9 mouse cellular contexts compared by ENCODE assay signal in the genomic region with DNA sequence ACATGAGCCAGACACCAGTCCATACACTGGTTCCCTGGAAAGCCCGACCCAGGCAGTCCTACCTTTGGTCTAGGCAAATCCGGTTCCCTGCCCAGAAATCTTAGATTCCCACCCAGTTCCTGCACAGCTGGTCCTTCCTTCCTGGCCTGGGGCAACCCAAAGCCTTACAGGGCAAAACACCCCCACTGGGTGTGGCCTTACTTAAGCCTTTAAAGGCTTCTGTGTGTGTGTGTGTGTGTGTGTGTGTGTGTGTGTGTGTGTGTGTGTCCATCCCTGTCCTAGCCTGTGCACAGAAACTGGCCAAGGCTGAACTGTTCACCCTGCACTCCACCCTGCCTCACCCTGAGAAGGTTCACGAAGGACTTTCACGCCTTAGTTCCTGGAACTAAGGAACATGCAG. TPM values are rescaled to one million over a fixed set of nuclear protein-coding genes. Genes with fewer than 3 reads are reported as not detected.
A peak's percentile ranks its signal among the peaks of the same experiment; 100 is the strongest.
DNase-seq lines count a peak whose midpoint lies in the region; ATAC-seq and TF ChIP-seq lines count a peak whose summit lies in the region.
"Had no signal": no experiment of that assay in that cellular context is flagged by ENCODE, and none has a peak within 500 bp of the region (broad histone marks: within the 10 kb centered on the region; RNA-seq: fewer than 3 reads in every experiment).

No protein-coding gene starts in this region.

- no peaks in the 10 kb centered on the region for H3K9me3 ChIP-seq in E14TG2a.4 (ENCODE audit: low read length)
- H3K9me3 ChIP-seq in hindbrain, embryonic 15.5 days: no peaks in the 10 kb centered on the region
- H3K9me3 ChIP-seq in lung, embryonic 14.5 days (ENCODE audit: low read depth, low read length): no peaks in the 10 kb centered on the region
- H3K9me3 ChIP-seq: forebrain, embryonic 15.5 days had no signal

- 81% methylated on average over 4 of the region's 4 CpGs for WGBS in hindbrain, embryonic 15.5 days
- 69% methylated on average over 4 of the region's 4 CpGs for WGBS in lung, embryonic 14.5 days

- peak; percentile 33; the same call in 1 of the 2 replicates for ATAC-seq in hindbrain, embryonic 15.5 days (ENCODE audit: low FRiP score, low read depth)
- peak; percentile 33; the same call in 1 of the 2 replicates for ATAC-seq in lung, embryonic 14.5 days (ENCODE audit: insufficient read depth)
- ATAC-seq in frontal cortex, adult (ENCODE audit: low TSS enrichment): no peak
- no peak for ATAC-seq in megakaryocyte-erythroid progenitor cell, adult 5-6 weeks (replicated peaks; ENCODE audit: low FRiP score, low TSS enrichment, poor library complexity, severe bottlenecking)
- ATAC-seq: forebrain, embryonic 15.5 days had no signal

- H3K4me3 ChIP-seq in E14TG2a.4 (replicated peaks; ENCODE audit: low read length): peak overlapping the region; percentile 67
- H3K4me3 ChIP-seq in hindbrain, embryonic 15.5 days: no peak overlapping the region
- no peak overlapping the region for H3K4me3 ChIP-seq in lung, embryonic 14.5 days (ENCODE audit: low read depth, low read length)
- H3K4me3 ChIP-seq: forebrain, embryonic 15.5 days had no signal

- TF ChIP-seq CTCF in E14TG2a.4 (conservative IDR thresholded peaks at IDR 0.05; ENCODE audit: low read length): no peak
- no peak for TF ChIP-seq CTCF in lung, embryonic 14.5 days (IDR thresholded peaks at IDR 0.05; ENCODE audit: low read depth)

- H3K9ac ChIP-seq in hindbrain, embryonic 15.5 days: no peak overlapping the region
- no peak overlapping the region for H3K9ac ChIP-seq in lung, embryonic 14.5 days
- H3K9ac ChIP-seq: forebrain, embryonic 15.5 days had no signal

- H3K27me3 ChIP-seq in E14TG2a.4 (ENCODE audit: insufficient read depth, low read length): no peaks in the 10 kb centered on the region
- no peaks in the 10 kb centered on the region for H3K27me3 ChIP-seq in hindbrain, embryonic 15.5 days
- no peaks in the 10 kb centered on the region for H3K27me3 ChIP-seq in lung, embryonic 14.5 days (ENCODE audit: insufficient read depth, low read length)
- H3K27me3 ChIP-seq: forebrain, embryonic 15.5 days had no signal

- H3K27ac ChIP-seq in hindbrain, embryonic 15.5 days (replicated peaks): 0 out of 2 replicates have a peak overlapping the region, but pooled peaks have one; percentile 30
- no peak overlapping the region for H3K27ac ChIP-seq in lung, embryonic 14.5 days (ENCODE audit: low read depth)
- H3K27ac ChIP-seq: forebrain, embryonic 15.5 days had no signal

- H3K4me2 ChIP-seq in hindbrain, embryonic 15.5 days: no peak overlapping the region
- H3K4me2 ChIP-seq in lung, embryonic 14.5 days: no peak overlapping the region
- H3K4me2 ChIP-seq: forebrain, embryonic 15.5 days had no signal

- DNase-seq in heart, adult 11 months: peak; percentile 98
- DNase-seq in heart, postnatal 4 days: no peak
- peak; percentile 44 for DNase-seq in lung, embryonic 14.5 days
- DNase-seq in right cerebral cortex, postnatal 10 days (ENCODE audit: low spot score in 2 of 2): no peak

- H3K4me1 ChIP-seq in E14TG2a.4 (replicated peaks; ENCODE audit: low read depth, low read length): peaks cover 90% of the 10 kb centered on the region
- H3K4me1 ChIP-seq in hindbrain, embryonic 15.5 days (replicated peaks): 0 out of 2 replicates have a peak, but pooled peaks cover 3% of the 10 kb centered on the region
- H3K4me1 ChIP-seq in lung, embryonic 14.5 days (ENCODE audit: insufficient read depth): no peaks in the 10 kb centered on the region

- no peaks in the 10 kb centered on the region for H3K36me3 ChIP-seq in E14TG2a.4 (ENCODE audit: insufficient read depth, low read length)
- no peaks in the 10 kb centered on the region for H3K36me3 ChIP-seq in hindbrain, embryonic 15.5 days
- H3K36me3 ChIP-seq in lung, embryonic 14.5 days (ENCODE audit: insufficient read depth): no peaks in the 10 kb centered on the region
- H3K36me3 ChIP-seq: forebrain, embryonic 15.5 days had no signal

RNA-seq across cellular contexts. Expression of gene Slc52a3, which starts 15.9 kb away (rescaled TPM):
- total RNA-seq in heart, postnatal 4 days (2021): 1 to 10 TPM; 1.4 to 1.5 TPM
- 1.4 and 1.7 TPM in 2 replicates for polyA plus RNA-seq in hindbrain, embryonic 15.5 days (2015; fragmentation: Nextera tagmentation; extraction: Ambion mirVana)
- 0.72 and 1.5 TPM in 2 replicates for polyA plus RNA-seq in lung, embryonic 14.5 days (2014; fragmentation: Nextera tagmentation; extraction: Ambion mirVana)
- total RNA-seq in megakaryocyte-erythroid progenitor cell, adult 5-6 weeks (2014; fragmentation: Nextera tagmentation): 0.42 and 1.4 TPM in 2 replicates
- total RNA-seq in megakaryocyte-erythroid progenitor cell, adult 5-6 weeks (2017): 0.34 and 0.80 TPM in 2 replicates

RNA-seq across cellular contexts. Expression of gene Fam110a, which starts 32.2 kb away (rescaled TPM):
- total RNA-seq in heart, postnatal 4 days (2021): 1 to 10 TPM; 8.2 to 8.6 TPM
- polyA plus RNA-seq in hindbrain, embryonic 15.5 days (2015; fragmentation: Nextera tagmentation; extraction: Ambion mirVana): 48.3 and 54.6 TPM in 2 replicates
- 29.3 and 29.4 TPM in 2 replicates for polyA plus RNA-seq in lung, embryonic 14.5 days (2014; fragmentation: Nextera tagmentation; extraction: Ambion mirVana)
- 3.7 and 9.1 TPM in 2 replicates for total RNA-seq in megakaryocyte-erythroid progenitor cell, adult 5-6 weeks (2014; fragmentation: Nextera tagmentation)
- 0.50 and 1.6 TPM in 2 replicates for total RNA-seq in megakaryocyte-erythroid progenitor cell, adult 5-6 weeks (2017)

Comparison
In these comparisons a context has a peak if more than half of its experiments do, and no peak if none do; other contexts are left out.
1. DNase-seq: peak in heart, adult 11 months (single experiment) and lung, embryonic 14.5 days (single experiment); none in heart, postnatal 4 days (single experiment) and right cerebral cortex, postnatal 10 days (0 of 2).
2. ATAC-seq: peak in hindbrain, embryonic 15.5 days (single experiment) and lung, embryonic 14.5 days (single experiment); none in frontal cortex, adult (single experiment) and megakaryocyte-erythroid progenitor cell, adult 5-6 weeks (single experiment).